Mouse (Mus musculus): Measurements from ENCODE around the gene Pax2. TPM values are rescaled to one million over a fixed set of nuclear protein-coding genes. Genes with fewer than 3 reads are reported as not detected.

The Pax2 gene
- total and polyA plus RNA-seq, 2 experiments from 2014 or later = 0.19 to 0.77 TPM

- ATAC-seq (ENCODE audit: low FRiP score) (no peak), DNase-seq (ENCODE audit: low spot score) (peak; percentile 28)
- no peak for TF ChIP-seq CTCF (IDR thresholded peaks at IDR 0.05)
- Histone ChIP-seq H3K9me3 (ENCODE audit: low read length) (no peaks in the 10 kb centered on the region), H3K4me3 (ENCODE audit: low read depth, low read length) (no peak overlapping the region), H3K4me2 (ENCODE audit: low read depth, low read length, poor library complexity, severe bottlenecking) (no peak overlapping the region), H3K36me3 (ENCODE audit: insufficient read depth, low read length) (no peaks in the 10 kb centered on the region), H3K9ac (replicated peaks; ENCODE audit: low read length, poor library complexity, severe bottlenecking) (no peak overlapping the region), H3K27ac (ENCODE audit: low read depth, low read length) (no peak overlapping the region), H3K27me3 (ENCODE audit: insufficient read depth, low read length) (0 out of 2 replicates have a peak, but pooled peaks cover 3% of the 10 kb centered on the region), H3K4me1 (ENCODE audit: insufficient read depth, low read length) (peaks cover under 1% of the 10 kb centered on the region; the same call in 1 of the 2 replicates)
- 74% methylated on average over 4 of the region's 4 CpGs for WGBS
These were observed 36.1 kb downstream of the Pax2 start for GRCm38 (mm10) chr19:44791981-44792380.

- WGBS = 19% methylated on average over 21 of the region's 21 CpGs
- 0 out of 2 replicates have a peak overlapping the region, but pooled peaks have one; percentile 29 for H3K9ac ChIP-seq (replicated peaks; ENCODE audit: low read length, poor library complexity, severe bottlenecking)
- ATAC-seq (ENCODE audit: low FRiP score) = no peak
These were observed 41.5 kb downstream of the Pax2 start for GRCm38 (mm10) chr19:44797110-44798060.

GRCm38 (mm10) chr19:44798731-44799130 lies 42.9 kb downstream of the Pax2 start:
- Histone ChIP-seq H3K9ac (replicated peaks; ENCODE audit: low read length, poor library complexity, severe bottlenecking) (no peak overlapping the region), H3K9me3 (ENCODE audit: low read length) (no peaks in the 10 kb centered on the region), H3K4me2 (ENCODE audit: low read depth, low read length, poor library complexity, severe bottlenecking) (no peak overlapping the region), H3K4me3 (ENCODE audit: low read depth, low read length) (no peak overlapping the region), H3K27me3 (ENCODE audit: insufficient read depth, low read length) (0 out of 2 replicates have a peak, but pooled peaks cover 5% of the 10 kb centered on the region), H3K27ac (ENCODE audit: low read depth, low read length) (no peak overlapping the region), H3K4me1 (ENCODE audit: insufficient read depth, low read length) (peaks cover 6% of the 10 kb centered on the region; the same call in 1 of the 2 replicates), H3K36me3 (ENCODE audit: insufficient read depth, low read length) (no peaks in the 10 kb centered on the region)
- no peak for TF ChIP-seq CTCF (IDR thresholded peaks at IDR 0.05)
- ATAC-seq (ENCODE audit: low FRiP score) = no peak
- no peak for DNase-seq (ENCODE audit: low spot score)
- 82% methylated on average over 6 of the region's 6 CpGs for WGBS

More at GRCm38 (mm10) chr19:44797110-44798060, 41.5 kb downstream of the Pax2 start:
- no peak overlapping the region for H3K4me2 ChIP-seq (ENCODE audit: low read depth, low read length, poor library complexity, severe bottlenecking)
- H3K36me3 ChIP-seq (ENCODE audit: insufficient read depth, low read length) = no peaks in the 10 kb centered on the region
- H3K27me3 ChIP-seq (ENCODE audit: insufficient read depth, low read length) = no peaks in the 10 kb centered on the region
- TF ChIP-seq CTCF (IDR thresholded peaks at IDR 0.05) = peak; percentile 14; the same call in 1 of the 2 replicates
- H3K4me3 ChIP-seq (ENCODE audit: low read depth, low read length) = no peak overlapping the region
- H3K27ac ChIP-seq (ENCODE audit: low read depth, low read length) = no peak overlapping the region
- H3K9me3 ChIP-seq (ENCODE audit: low read length) = no peaks in the 10 kb centered on the region
- no peak for DNase-seq (ENCODE audit: low spot score)
- H3K4me1 ChIP-seq (ENCODE audit: insufficient read depth, low read length) = peaks cover 6% of the 10 kb centered on the region; the same call in 1 of the 2 replicates

GRCm38 (mm10) chr19:44799156-44799555 lies 43.3 kb downstream of the Pax2 start:
- H3K4me2 ChIP-seq (ENCODE audit: low read depth, low read length, poor library complexity, severe bottlenecking) = no peak overlapping the region
- H3K27ac ChIP-seq (ENCODE audit: low read depth, low read length) = no peak overlapping the region
- TF ChIP-seq CTCF (IDR thresholded peaks at IDR 0.05) = no peak
- H3K4me1 ChIP-seq (ENCODE audit: insufficient read depth, low read length) = peaks cover 6% of the 10 kb centered on the region; the same call in 1 of the 2 replicates
- H3K9ac ChIP-seq (replicated peaks; ENCODE audit: low read length, poor library complexity, severe bottlenecking) = no peak overlapping the region
- ATAC-seq (ENCODE audit: low FRiP score) = no peak
- H3K36me3 ChIP-seq (ENCODE audit: insufficient read depth, low read length) = no peaks in the 10 kb centered on the region
- 76% methylated on average over 5 of the region's 5 CpGs for WGBS
- no peak overlapping the region for H3K4me3 ChIP-seq (ENCODE audit: low read depth, low read length)
- no peaks in the 10 kb centered on the region for H3K9me3 ChIP-seq (ENCODE audit: low read length)
- H3K27me3 ChIP-seq (ENCODE audit: insufficient read depth, low read length) = 0 out of 2 replicates have a peak, but pooled peaks cover 5% of the 10 kb centered on the region
- no peak for DNase-seq (ENCODE audit: low spot score)

GRCm38 (mm10) chr19:44800327-44800726 lies 44.5 kb downstream of the Pax2 start:
- H3K27me3 ChIP-seq (ENCODE audit: insufficient read depth, low read length) = 0 out of 2 replicates have a peak, but pooled peaks cover 5% of the 10 kb centered on the region
- no peak overlapping the region for H3K4me3 ChIP-seq (ENCODE audit: low read depth, low read length)
- H3K4me2 ChIP-seq (ENCODE audit: low read depth, low read length, poor library complexity, severe bottlenecking) = no peak overlapping the region
- H3K9ac ChIP-seq (replicated peaks; ENCODE audit: low read length, poor library complexity, severe bottlenecking) = no peak overlapping the region
- H3K9me3 ChIP-seq (ENCODE audit: low read length) = no peaks in the 10 kb centered on the region
- H3K36me3 ChIP-seq (ENCODE audit: insufficient read depth, low read length) = no peaks in the 10 kb centered on the region
- WGBS = 81% methylated on average over 6 of the region's 6 CpGs
- H3K27ac ChIP-seq (ENCODE audit: low read depth, low read length) = no peak overlapping the region
- no peak for DNase-seq (ENCODE audit: low spot score)
- TF ChIP-seq CTCF (IDR thresholded peaks at IDR 0.05) = no peak
- H3K4me1 ChIP-seq (ENCODE audit: insufficient read depth, low read length) = peaks cover 6% of the 10 kb centered on the region; the same call in 1 of the 2 replicates
- ATAC-seq (ENCODE audit: low FRiP score) = no peak

- Histone ChIP-seq H3K9ac (replicated peaks; ENCODE audit: low read length, poor library complexity, severe bottlenecking) (no peak overlapping the region), H3K4me1 (ENCODE audit: insufficient read depth, low read length) (no peaks in the 10 kb centered on the region), H3K4me2 (ENCODE audit: low read depth, low read length, poor library complexity, severe bottlenecking) (no peak overlapping the region), H3K36me3 (ENCODE audit: insufficient read depth, low read length) (no peaks in the 10 kb centered on the region), H3K27me3 (ENCODE audit: insufficient read depth, low read length) (no peaks in the 10 kb centered on the region), H3K4me3 (ENCODE audit: low read depth, low read length) (no peak overlapping the region), H3K27ac (ENCODE audit: low read depth, low read length) (no peak overlapping the region), H3K9me3 (ENCODE audit: low read length) (no peaks in the 10 kb centered on the region)
- no peak for TF ChIP-seq CTCF (IDR thresholded peaks at IDR 0.05)
- ATAC-seq (ENCODE audit: low FRiP score) (no peak), DNase-seq (ENCODE audit: low spot score) (no peak)
- WGBS = 9% methylated on average over 8 of the region's 8 CpGs
These were observed 52.9 kb downstream of the Pax2 start for GRCm38 (mm10) chr19:44808734-44809133.

Data from midbrain, postnatal 0 days (tissue).